Mouse (Mus musculus): ENCODE data around the gene 1810037I17Rik.
A peak's percentile ranks its signal among the peaks of the same experiment; 100 is the strongest.
"Not testable (repeated sequence)": the region's sequence is repeated elsewhere in the genome, so short reads cannot be mapped to it uniquely, and the experiment has no call there.

The 1810037I17Rik gene

DNA sequence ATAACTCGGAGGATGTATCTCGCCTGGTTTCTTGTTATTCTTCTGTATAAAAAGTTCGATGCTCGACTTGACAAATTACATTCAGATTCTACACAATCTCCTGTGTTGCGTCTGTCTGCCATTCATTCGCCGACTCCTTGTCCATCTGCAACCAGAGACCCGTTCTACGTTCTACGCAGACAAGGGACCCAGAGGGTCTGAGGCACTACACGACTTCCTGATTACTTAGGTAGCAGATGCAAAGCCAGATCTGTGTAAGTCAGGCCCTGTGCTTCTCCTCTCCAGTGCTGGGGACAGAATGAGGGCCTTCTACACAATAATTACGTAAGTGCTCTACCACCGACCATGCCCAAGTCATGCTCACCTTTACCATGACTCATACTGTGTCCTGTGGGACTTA, 13.2 kb downstream of the 1810037I17Rik start:
- not testable (repeated sequence) for DNase-seq

DNA sequence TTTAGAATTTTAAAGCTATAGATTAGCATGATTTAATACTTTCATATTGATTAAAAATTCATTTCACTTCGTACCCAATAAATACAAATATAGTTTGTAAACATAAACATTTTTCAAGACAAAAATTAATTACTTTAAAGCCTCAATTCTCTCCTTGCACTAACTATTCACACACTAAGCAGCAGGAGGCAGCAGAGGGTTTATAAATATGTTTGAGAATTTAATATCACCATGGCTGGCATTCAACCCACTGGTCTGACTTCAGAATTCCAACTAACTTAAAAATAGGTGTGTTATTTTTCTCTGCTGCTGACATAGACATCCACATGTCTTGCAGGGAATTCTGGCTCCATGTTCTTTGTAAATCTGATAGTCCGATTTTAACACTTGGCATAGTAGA, 15.2 kb downstream of the 1810037I17Rik start:
- DNase-seq, result peak; percentile 39 to 64

DNA sequence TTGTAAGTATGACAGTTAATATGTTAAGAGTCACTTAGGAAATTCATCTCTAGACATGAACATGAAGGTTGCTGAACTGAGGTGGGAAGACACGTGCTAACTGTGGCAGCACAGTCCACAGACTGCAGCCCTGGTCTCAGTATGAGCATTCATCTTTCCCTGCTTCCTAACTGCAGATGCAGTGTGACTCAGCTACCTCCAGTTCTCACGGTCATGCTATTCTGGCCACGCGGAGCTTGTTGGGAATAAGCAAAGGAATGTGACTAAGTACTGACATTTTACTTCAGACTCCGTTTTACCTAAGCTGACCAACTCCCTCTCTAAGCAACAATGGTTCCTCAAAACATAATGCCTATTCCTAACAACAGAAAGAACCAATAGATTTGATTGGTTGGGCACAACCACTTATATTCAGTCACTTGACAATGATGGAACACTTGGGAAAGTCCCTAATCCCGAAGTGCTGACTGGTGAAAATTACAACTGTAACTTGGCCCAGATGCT, 19.4 kb downstream of the 1810037I17Rik start:
- DNase-seq, result no peak

DNA sequence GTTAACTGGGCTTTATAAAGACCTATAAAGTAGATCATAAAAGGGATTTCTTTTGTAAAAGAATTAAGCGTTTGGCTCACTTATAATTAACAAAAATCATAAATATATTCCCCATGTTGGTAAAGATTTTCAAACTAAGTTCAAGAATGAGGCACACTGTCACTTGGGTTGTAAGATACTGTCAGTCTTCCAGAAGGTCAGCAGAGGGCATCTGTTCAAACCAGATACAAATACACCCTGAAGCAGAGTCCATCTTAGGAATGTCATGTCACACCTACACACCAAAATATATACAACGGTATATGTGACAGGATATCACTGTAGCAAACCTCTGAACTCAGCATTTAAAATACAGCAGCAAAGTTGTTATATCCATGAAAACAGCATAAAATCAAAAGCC, 26.1 kb downstream of the 1810037I17Rik start:
- no peak for DNase-seq

DNA sequence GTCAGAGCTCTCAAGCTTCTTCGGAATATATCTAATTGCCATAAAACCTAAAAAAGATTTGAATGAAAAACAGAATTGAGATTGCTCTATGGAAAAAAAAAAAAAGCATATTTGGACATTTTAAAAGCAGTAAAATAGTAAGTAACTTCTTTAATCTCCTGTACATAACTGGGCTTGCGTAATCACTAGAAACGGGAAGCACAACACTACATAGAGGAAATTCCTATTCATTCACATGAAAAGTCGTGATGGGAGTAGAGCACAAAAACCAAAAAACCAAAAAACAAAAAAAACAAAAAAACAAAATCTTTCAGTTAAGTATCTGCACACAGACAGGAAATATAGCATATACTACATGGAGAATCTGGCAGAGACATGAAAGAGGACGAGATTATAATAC, 40.3 kb downstream of the 1810037I17Rik start:
- no peak for DNase-seq

DNA sequence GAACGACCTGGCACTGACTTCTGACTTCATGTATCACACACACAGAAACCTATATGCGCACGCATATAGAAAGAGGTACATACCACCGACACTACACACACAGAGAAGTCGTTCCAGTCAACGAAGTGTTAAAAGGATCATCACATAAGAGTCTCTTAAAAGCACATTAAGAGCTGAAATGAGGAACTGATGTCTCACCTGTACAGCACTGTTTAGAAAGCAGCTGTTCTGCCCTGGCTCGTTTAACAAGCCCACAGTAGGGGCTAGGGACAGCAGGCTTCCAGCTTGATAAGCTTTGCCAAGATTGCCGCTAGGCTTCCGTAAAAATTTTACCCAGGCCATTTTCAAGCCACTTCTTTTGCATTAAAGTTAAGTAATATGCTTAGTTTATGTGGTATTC, 44.4 kb downstream of the 1810037I17Rik start:
- DNase-seq, result no peak

DNA sequence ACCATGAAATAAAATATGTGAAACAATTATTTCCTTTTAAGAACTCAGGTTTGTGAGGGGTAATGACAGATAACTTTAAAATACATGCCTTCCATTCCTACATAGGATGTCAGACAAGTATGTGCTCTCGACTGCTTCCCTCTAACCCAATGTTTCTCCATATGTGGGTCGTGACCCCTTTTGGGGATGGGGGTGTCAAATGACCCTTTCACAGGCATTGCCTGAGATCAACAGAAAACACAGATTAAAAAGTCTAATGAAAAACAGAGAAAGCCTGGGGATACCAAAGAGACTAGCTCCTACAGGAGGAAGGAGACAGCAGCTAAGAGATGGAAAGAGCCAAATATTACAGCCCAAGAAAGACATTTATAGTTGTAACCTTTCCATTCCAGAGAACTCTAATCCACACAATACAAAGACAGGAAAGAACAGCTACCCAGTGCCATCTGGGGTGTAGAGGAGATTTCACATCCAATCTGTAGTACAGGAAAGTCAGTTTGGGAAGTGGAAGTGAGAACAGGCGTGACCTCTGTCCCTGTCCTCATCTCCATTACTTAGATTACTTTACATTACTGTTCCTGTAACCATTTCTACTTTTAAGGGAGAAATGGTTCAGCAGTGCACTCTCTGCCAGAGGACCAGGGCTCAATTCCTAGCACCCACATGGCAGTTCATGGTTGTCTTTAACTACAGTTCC, 48.3 kb downstream of the 1810037I17Rik start:
- DNase-seq, result no peak

DNA sequence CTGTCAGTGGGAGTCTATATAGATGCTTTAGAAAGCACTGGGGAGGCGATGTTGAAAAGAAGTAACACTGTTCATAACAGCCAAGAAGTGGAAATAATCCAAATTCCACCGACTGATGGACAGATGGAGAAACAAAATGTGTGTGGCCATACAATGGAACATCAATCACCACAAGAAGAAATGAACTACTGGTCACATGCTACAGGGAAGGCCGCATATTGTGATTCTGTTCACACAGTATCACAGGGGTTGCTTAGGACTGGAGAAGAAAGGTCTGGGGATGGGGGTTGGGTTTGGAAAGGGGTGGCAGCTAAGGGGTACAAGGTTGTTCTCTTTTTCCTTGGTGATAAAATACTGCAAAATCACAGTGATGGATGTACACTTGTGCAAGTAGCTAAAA, 50.8 kb downstream of the 1810037I17Rik start:
- no peak for DNase-seq

DNA sequence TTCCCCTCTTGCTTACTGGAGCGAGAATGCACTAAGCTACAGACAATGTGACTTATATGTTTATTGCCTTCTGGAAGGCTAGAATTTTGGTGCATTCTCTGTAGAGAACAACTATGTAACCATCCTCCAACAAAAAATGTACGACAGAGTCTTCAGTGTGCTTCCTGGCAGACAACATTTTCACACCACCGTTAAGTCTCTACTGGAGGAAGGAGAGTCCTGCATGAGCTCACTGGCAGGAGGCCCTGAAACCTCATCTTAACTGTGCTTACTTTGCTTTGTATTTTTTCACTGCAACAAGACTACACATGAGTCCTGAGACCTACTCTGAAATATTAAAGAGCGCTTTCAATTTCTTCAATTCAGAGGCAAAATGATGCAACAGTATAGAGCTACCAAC, 51.4 kb downstream of the 1810037I17Rik start:
- no peak for DNase-seq
